Mouse (Mus musculus): ENCODE measurements at regions not wholly inside any gene's neighbourhood (a gene's known extent, or its start where the extent isn't known, plus 50 kb on each side); places are given as distances from the start of the nearest gene placed in this dataset.

- no peak overlapping the region for H3K4me3 ChIP-seq (ENCODE audit: insufficient read depth in 1 of 2, low read depth in 2 of 2, low read length in 2 of 2)
- no peaks in the 10 kb centered on the region for H3K9me3 ChIP-seq (ENCODE audit: control insufficient read depth, low read length)
- peak; percentile 31 to 37 (median 33) for DNase-seq (ENCODE audit: low read depth in 3 of 3, low spot score in 3 of 3)
- ATAC-seq (ENCODE audit: insufficient read depth): no peak
- H3K27ac ChIP-seq: no peak overlapping the region
- peaks cover 0 to 3% of the 10 kb centered on the region in 2 experiments; a peak in 1 of 4 replicates for H3K4me1 ChIP-seq (replicated peaks; ENCODE audit: control insufficient read depth in 2 of 2, insufficient read depth in 2 of 2, low read length in 1 of 2)
- no peaks in the 10 kb centered on the region for H3K36me3 ChIP-seq (replicated peaks; ENCODE audit: control insufficient read depth, insufficient read depth, low read depth)
- H3K9ac ChIP-seq (replicated peaks): no peak overlapping the region
- WGBS (ENCODE audit: insufficient replicate concordance): 18% methylated on average over 4 of the region's 4 CpGs
- H3K4me2 ChIP-seq (ENCODE audit: low read depth): no peak overlapping the region
- peaks cover 4% of the 10 kb centered on the region; the same call in 1 of the 2 replicates for H3K27me3 ChIP-seq (ENCODE audit: control insufficient read depth, insufficient read depth, low read length)
- TF ChIP-seq CTCF (IDR thresholded peaks at IDR 0.05; ENCODE audit: low read depth): peak; percentile 75
- TF ChIP-seq EP300 (IDR thresholded peaks at IDR 0.05; ENCODE audit: low read depth): no peak
Measured at GRCm38 (mm10) chr16:25064538-25064937, 222.1 kb upstream of the Tprg start.

- no peaks in the 10 kb centered on the region for H3K4me1 ChIP-seq (replicated peaks; ENCODE audit: control insufficient read depth in 2 of 2, insufficient read depth in 2 of 2, low read length in 1 of 2)
- no peak overlapping the region for H3K4me2 ChIP-seq (ENCODE audit: low read depth)
- WGBS (ENCODE audit: insufficient replicate concordance): 39% methylated on average over 7 of the region's 7 CpGs
- H3K9me3 ChIP-seq (ENCODE audit: control insufficient read depth, low read length): no peaks in the 10 kb centered on the region
- DNase-seq (ENCODE audit: low read depth in 3 of 3, low spot score in 3 of 3) (no peak), ATAC-seq (ENCODE audit: insufficient read depth) (no peak)
- no peaks in the 10 kb centered on the region for H3K36me3 ChIP-seq (replicated peaks; ENCODE audit: control insufficient read depth, insufficient read depth, low read depth)
- H3K9ac ChIP-seq (replicated peaks): no peak overlapping the region
- H3K27ac ChIP-seq: no peak overlapping the region
- no peaks in the 10 kb centered on the region for H3K27me3 ChIP-seq (ENCODE audit: control insufficient read depth, insufficient read depth, low read length)
- no peak for TF ChIP-seq EP300 (IDR thresholded peaks at IDR 0.05; ENCODE audit: low read depth)
- TF ChIP-seq CTCF (IDR thresholded peaks at IDR 0.05; ENCODE audit: low read depth): no peak
- no peak overlapping the region for H3K4me3 ChIP-seq (ENCODE audit: insufficient read depth in 1 of 2, low read depth in 2 of 2, low read length in 2 of 2)
Measured at GRCm38 (mm10) chr16:25066822-25067221, 219.8 kb upstream of the Tprg start.

GRCm38 (mm10) chr16:25067276-25068249, 219.1 kb upstream of the Tprg start:
- Histone ChIP-seq H3K27ac (no peak overlapping the region), H3K4me3 (ENCODE audit: insufficient read depth in 1 of 2, low read depth in 2 of 2, low read length in 2 of 2) (no peak overlapping the region), H3K9ac (replicated peaks) (no peak overlapping the region), H3K4me1 (replicated peaks; ENCODE audit: control insufficient read depth in 2 of 2, insufficient read depth in 2 of 2, low read length in 1 of 2) (no peaks in the 10 kb centered on the region), H3K27me3 (ENCODE audit: control insufficient read depth, insufficient read depth, low read length) (no peaks in the 10 kb centered on the region), H3K9me3 (ENCODE audit: control insufficient read depth, low read length) (no peaks in the 10 kb centered on the region), H3K36me3 (replicated peaks; ENCODE audit: control insufficient read depth, insufficient read depth, low read depth) (no peaks in the 10 kb centered on the region), H3K4me2 (ENCODE audit: low read depth) (no peak overlapping the region)
- no peak for ATAC-seq (ENCODE audit: insufficient read depth)
- no peak for DNase-seq (ENCODE audit: low read depth in 3 of 3, low spot score in 3 of 3)
- TF ChIP-seq EP300 (IDR thresholded peaks at IDR 0.05; ENCODE audit: low read depth): no peak
- TF ChIP-seq CTCF (IDR thresholded peaks at IDR 0.05; ENCODE audit: low read depth): peak; percentile 24; the same call in 1 of the 2 replicates
- 31% methylated on average over 8 of the region's 8 CpGs for WGBS (ENCODE audit: insufficient replicate concordance)

GRCm38 (mm10) chr16:25080811-25081210, 205.8 kb upstream of the Tprg start:
- TF ChIP-seq EP300 (IDR thresholded peaks at IDR 0.05; ENCODE audit: low read depth): no peak
- no peak for TF ChIP-seq CTCF (IDR thresholded peaks at IDR 0.05; ENCODE audit: low read depth)
- Histone ChIP-seq H3K4me2 (ENCODE audit: low read depth) (no peak overlapping the region), H3K27me3 (ENCODE audit: control insufficient read depth, insufficient read depth, low read length) (no peaks in the 10 kb centered on the region), H3K27ac (no peak overlapping the region), H3K9me3 (ENCODE audit: control insufficient read depth, low read length) (no peaks in the 10 kb centered on the region), H3K36me3 (replicated peaks; ENCODE audit: control insufficient read depth, insufficient read depth, low read depth) (no peaks in the 10 kb centered on the region), H3K9ac (replicated peaks) (no peak overlapping the region), H3K4me3 (ENCODE audit: insufficient read depth in 1 of 2, low read depth in 2 of 2, low read length in 2 of 2) (no peak overlapping the region), H3K4me1 (replicated peaks; ENCODE audit: control insufficient read depth in 2 of 2, insufficient read depth in 2 of 2, low read length in 1 of 2) (no peaks in the 10 kb centered on the region)
- ATAC-seq (ENCODE audit: insufficient read depth): no peak
- DNase-seq (ENCODE audit: low read depth in 3 of 3, low spot score in 3 of 3): no peak
- 74% methylated on average over 6 of the region's 6 CpGs for WGBS (ENCODE audit: insufficient replicate concordance)

- Histone ChIP-seq H3K27me3 (ENCODE audit: control insufficient read depth, insufficient read depth, low read length) (no peaks in the 10 kb centered on the region), H3K4me3 (ENCODE audit: insufficient read depth in 1 of 2, low read depth in 2 of 2, low read length in 2 of 2) (no peak overlapping the region), H3K4me1 (replicated peaks; ENCODE audit: control insufficient read depth in 2 of 2, insufficient read depth in 2 of 2, low read length in 1 of 2) (no peaks in the 10 kb centered on the region), H3K36me3 (replicated peaks; ENCODE audit: control insufficient read depth, insufficient read depth, low read depth) (no peaks in the 10 kb centered on the region), H3K9ac (replicated peaks) (no peak overlapping the region), H3K4me2 (ENCODE audit: low read depth) (no peak overlapping the region), H3K9me3 (ENCODE audit: control insufficient read depth, low read length) (no peaks in the 10 kb centered on the region), H3K27ac (no peak overlapping the region)
- no peak for TF ChIP-seq EP300 (IDR thresholded peaks at IDR 0.05; ENCODE audit: low read depth)
- TF ChIP-seq CTCF (IDR thresholded peaks at IDR 0.05; ENCODE audit: low read depth): no peak
- DNase-seq (ENCODE audit: low read depth in 3 of 3, low spot score in 3 of 3) (no peak), ATAC-seq (ENCODE audit: insufficient read depth) (no peak)
- 22% methylated on average over 1 of the region's 1 CpGs for WGBS (ENCODE audit: insufficient replicate concordance)
Measured at GRCm38 (mm10) chr16:25083729-25084128, 202.9 kb upstream of the Tprg start.
